Mouse (Mus musculus) forebrain, embryonic 14.5 days (tissue): ENCODE data around the gene Fads6. TPM values are rescaled to one million over a fixed set of nuclear protein-coding genes. Genes with fewer than 3 reads are reported as not detected.

Experiments used
- ATAC-seq: fragments of 200-750 bp; cut with Nextera tagmentation; 2 replicates; pipeline ENCODE4 v1.8.0; 2017; ENCODE audit warnings: mild to moderate bottlenecking, moderate library complexity
- DNase-seq: peaks from one replicate; pipeline ENCODE4 v3.0.0-alpha.2; 2015; ENCODE audit warnings: low spot score
- H3K27ac ChIP-seq: fragments of 300-500 bp; sonication (generic); 2 replicates; pipeline ENCODE4 v1.5.1; 2014; ENCODE audit warnings: low read depth, mild to moderate bottlenecking, control low read depth, low read length, moderate library complexity
- H3K27me3 ChIP-seq: fragments of 300-500 bp; sonication (generic); replicated peaks from 2 replicates; pipeline ENCODE4 v1.6.1; 2014; ENCODE audit warnings: low read length, control low read depth, mixed read lengths; ENCODE audit not compliant: control insufficient read depth, insufficient read depth
- H3K36me3 ChIP-seq: fragments of 300-500 bp; sonication (generic); 2 replicates; pipeline ENCODE4 v1.6.1; 2014; ENCODE audit warnings: low read length, control low read depth; ENCODE audit not compliant: control insufficient read depth, insufficient read depth
- H3K4me1 ChIP-seq: fragments of 300-500 bp; sonication (generic); 2 replicates; pipeline ENCODE4 v1.6.1; 2014; ENCODE audit warnings: antibody characterized with exemption, low read length, control low read depth; ENCODE audit not compliant: control insufficient read depth, insufficient read depth
- H3K4me2 ChIP-seq: fragments of 300-500 bp; sonication (generic); 2 replicates; pipeline ENCODE4 v1.6.1; 2014; ENCODE audit warnings: mild to moderate bottlenecking, control low read depth, low read length
- H3K4me3 ChIP-seq: fragments of 300-500 bp; sonication (generic); 2 replicates; pipeline ENCODE4 v1.5.1; 2014; ENCODE audit warnings: low read depth, low read length, control low read depth
- H3K9ac ChIP-seq: fragments of 300-500 bp; sonication (generic); 2 replicates; pipeline ENCODE4 v1.6.1; 2014; ENCODE audit warnings: mild to moderate bottlenecking, low read length, control low read depth, moderate library complexity
- H3K9me3 ChIP-seq: fragments of 300-500 bp; sonication (generic); replicated peaks from 2 replicates; pipeline ENCODE4 v1.6.1; 2016; ENCODE audit warnings: low read length, control low read depth, mixed read lengths; ENCODE audit not compliant: control insufficient read depth
- WGBS: fragments of 180-500 bp; shearing (Covaris S2); extraction: QIAGEN DNeasy Blood & Tissue Kit; methylation state at CpG from one replicate; pipeline ENCODE4 v1.1.7; 2014; 5-methylcytosine and 5-hydroxymethylcytosine counted together
- polyA plus RNA-seq: library from polyadenylated mRNA; unstranded; fragments of >200 nt; fragmentation: Nextera tagmentation; extraction: Ambion mirVana; gene quantifications from 2 replicates; pipeline ENCODE4 v1.2.1, GENCODE M21; 2014

The Fads6 gene
- polyA plus RNA-seq, 1 experiment from 2014 or later = 0.24 TPM

GRCm38 (mm10) chr11:115247240-115247639 lies 50.2 kb downstream of the Fads6 start:
- Histone ChIP-seq H3K4me1 (peaks cover 8% of the 10 kb centered on the region; the same call in 1 of the 2 replicates), H3K27me3 (peaks cover 33% of the 10 kb centered on the region), H3K9me3 (no peaks in the 10 kb centered on the region), H3K36me3 (peaks cover 15% of the 10 kb centered on the region; the same call in 1 of the 2 replicates), H3K4me3 (no peak overlapping the region), H3K4me2 (no peak overlapping the region), H3K27ac (no peak overlapping the region), H3K9ac (no peak overlapping the region)
- 31% methylated on average over 3 of the region's 3 CpGs for WGBS
- DNase-seq (no peak), ATAC-seq (no peak)

GRCm38 (mm10) chr11:115246386-115246785 lies 51.1 kb downstream of the Fads6 start:
- no peak for DNase-seq
- H3K36me3 ChIP-seq = peaks cover 15% of the 10 kb centered on the region; the same call in 1 of the 2 replicates
- no peak overlapping the region for H3K27ac ChIP-seq
- no peak overlapping the region for H3K4me3 ChIP-seq
- H3K9ac ChIP-seq = no peak overlapping the region
- 51% methylated on average over 8 of the region's 8 CpGs for WGBS
- ATAC-seq = no peak
- H3K27me3 ChIP-seq = peaks cover 33% of the 10 kb centered on the region
- no peaks in the 10 kb centered on the region for H3K9me3 ChIP-seq
- no peak overlapping the region for H3K4me2 ChIP-seq
- H3K4me1 ChIP-seq = peaks cover 8% of the 10 kb centered on the region; the same call in 1 of the 2 replicates

- DNase-seq (no peak), ATAC-seq (no peak)
- Histone ChIP-seq H3K4me3 (no peak overlapping the region), H3K36me3 (peaks cover 15% of the 10 kb centered on the region; the same call in 1 of the 2 replicates), H3K4me2 (no peak overlapping the region), H3K9me3 (no peaks in the 10 kb centered on the region), H3K4me1 (peaks cover 6% of the 10 kb centered on the region; the same call in 1 of the 2 replicates), H3K27ac (no peak overlapping the region), H3K9ac (no peak overlapping the region), H3K27me3 (peaks cover 19% of the 10 kb centered on the region)
- WGBS = 90% methylated on average over 8 of the region's 8 CpGs
These were observed 52.6 kb downstream of the Fads6 start for GRCm38 (mm10) chr11:115244840-115245239.

- WGBS = 93% methylated on average over 12 of the region's 12 CpGs
- no peak for DNase-seq
- Histone ChIP-seq H3K4me1 (0 out of 2 replicates have a peak, but pooled peaks cover 2% of the 10 kb centered on the region), H3K4me2 (no peak overlapping the region), H3K27ac (no peak overlapping the region), H3K4me3 (no peak overlapping the region), H3K9ac (no peak overlapping the region), H3K9me3 (no peaks in the 10 kb centered on the region), H3K36me3 (peaks cover 15% of the 10 kb centered on the region; the same call in 1 of the 2 replicates), H3K27me3 (peaks cover 8% of the 10 kb centered on the region)
- ATAC-seq = no peak
These were observed 53.7 kb downstream of the Fads6 start for GRCm38 (mm10) chr11:115243783-115244182.

- Histone ChIP-seq H3K4me2 (no peak overlapping the region), H3K9me3 (no peaks in the 10 kb centered on the region), H3K4me3 (no peak overlapping the region), H3K9ac (no peak overlapping the region), H3K27ac (no peak overlapping the region), H3K4me1 (0 out of 2 replicates have a peak, but pooled peaks cover 2% of the 10 kb centered on the region), H3K27me3 (no peaks in the 10 kb centered on the region), H3K36me3 (peaks cover 15% of the 10 kb centered on the region; the same call in 1 of the 2 replicates)
- ATAC-seq (no peak), DNase-seq (no peak)
- 87% methylated on average over 3 of the region's 3 CpGs for WGBS
These were observed 54.7 kb downstream of the Fads6 start for GRCm38 (mm10) chr11:115242746-115243145.

GRCm38 (mm10) chr11:115241402-115241801 lies 56.1 kb downstream of the Fads6 start:
- H3K4me1 ChIP-seq = 0 out of 2 replicates have a peak, but pooled peaks cover 2% of the 10 kb centered on the region
- H3K4me2 ChIP-seq = no peak overlapping the region
- H3K27ac ChIP-seq = no peak overlapping the region
- H3K9me3 ChIP-seq = no peaks in the 10 kb centered on the region
- no peak overlapping the region for H3K9ac ChIP-seq
- H3K27me3 ChIP-seq = no peaks in the 10 kb centered on the region
- DNase-seq (no peak), ATAC-seq (no peak)
- peaks cover 15% of the 10 kb centered on the region; the same call in 1 of the 2 replicates for H3K36me3 ChIP-seq
- 86% methylated on average over 11 of the region's 11 CpGs for WGBS
- no peak overlapping the region for H3K4me3 ChIP-seq

GRCm38 (mm10) chr11:115236570-115236969 lies 60.9 kb downstream of the Fads6 start:
- no peak overlapping the region for H3K4me3 ChIP-seq
- H3K9ac ChIP-seq = no peak overlapping the region
- H3K36me3 ChIP-seq = no peaks in the 10 kb centered on the region
- 71% methylated on average over 5 of the region's 5 CpGs for WGBS
- ATAC-seq = no peak
- peaks cover 25% of the 10 kb centered on the region for H3K4me1 ChIP-seq
- no peak for DNase-seq
- H3K9me3 ChIP-seq = no peaks in the 10 kb centered on the region
- no peak overlapping the region for H3K4me2 ChIP-seq
- H3K27me3 ChIP-seq = no peaks in the 10 kb centered on the region
- no peak overlapping the region for H3K27ac ChIP-seq

GRCm38 (mm10) chr11:115234320-115235044 lies 63.0 kb downstream of the Fads6 start:
- peaks cover 29% of the 10 kb centered on the region for H3K4me1 ChIP-seq
- no peaks in the 10 kb centered on the region for H3K9me3 ChIP-seq
- H3K9ac ChIP-seq = no peak overlapping the region
- DNase-seq (no peak), ATAC-seq (no peak)
- H3K27me3 ChIP-seq = no peaks in the 10 kb centered on the region
- H3K36me3 ChIP-seq = no peaks in the 10 kb centered on the region
- H3K27ac ChIP-seq = 0 out of 2 replicates have a peak overlapping the region, but pooled peaks have one; percentile 9
- no peak overlapping the region for H3K4me3 ChIP-seq
- no peak overlapping the region for H3K4me2 ChIP-seq
- 87% methylated on average over 15 of the region's 15 CpGs for WGBS
